Mouse (Mus musculus) lung, adult 2 months (tissue): ENCODE results near the gene Arid2. TPM values are rescaled to one million over a fixed set of nuclear protein-coding genes. Genes with fewer than 3 reads are reported as not detected.
"Not testable (repeated sequence)": the region's sequence is repeated elsewhere in the genome, so short reads cannot be mapped to it uniquely, and the experiment has no call there.

Experiments used
- DNase-seq: peaks from one replicate; pipeline ENCODE4 v3.0.0; 2022
- H3K4me1 ChIP-seq: fragments of 200-500 bp; 2 replicates; pipeline ENCODE4 v1.6.1; 2011; ENCODE audit warnings: low read length; ENCODE audit not compliant: control insufficient read depth, insufficient read depth
- H3K4me3 ChIP-seq: fragments of 200-500 bp; replicated peaks from 2 replicates; pipeline ENCODE3; 2011; ENCODE audit warnings: low read depth, mild to moderate bottlenecking, control low read depth, low read length; ENCODE audit errors: extremely low read depth
- CTCF ChIP-seq: fragments of 200-500 bp; IDR thresholded peaks from 2 replicates; pipeline ENCODE4 v1.5.1; 2011; ENCODE audit warnings: mild to moderate bottlenecking, low read length, control low read depth; ENCODE audit not compliant: insufficient read depth
- POLR2A ChIP-seq: fragments of 200-500 bp; IDR thresholded peaks from 2 replicates; pipeline ENCODE4 v1.6.1; 2011; ENCODE audit warnings: low read depth, mild to moderate bottlenecking, control low read depth, low read length, borderline replicate concordance; ENCODE audit errors: extremely low read depth
- WGBS: fragments of 180-500 bp; shearing (Covaris S2); methylation state at CpG from one replicate; pipeline ENCODE4 v1.1.7; 2018; 5-methylcytosine and 5-hydroxymethylcytosine counted together
- polyA plus RNA-seq: library from polyadenylated mRNA; depleted of rRNA; stranded (reverse); fragments of >200 nt; gene quantifications from 2 replicates; pipeline ENCODE4 v1.2.3, GENCODE M21; 2012; rRNA removed

The Arid2 gene
- 17.4 and 17.5 TPM in 2 replicates for polyA plus RNA-seq

- DNase-seq: peak; percentile 83
- peak within 1 kb of the TSS; percentile 92 for H3K4me3 ChIP-seq
- no peak for TF ChIP-seq CTCF
- peak; percentile 37; the same call in 1 of the 2 replicates for TF ChIP-seq POLR2A
- H3K4me1 ChIP-seq: peaks cover 14% of the 10 kb centered on the region
- WGBS: 1% methylated on average over 50 of the region's 67 CpGs
Observed at GRCm38 (mm10) chr15:96287369-96287975, at the start of gene Arid2. TSS of gene Arid2 (plus strand) at chr15:96287518.

- no peaks in the 10 kb centered on the region for H3K4me1 ChIP-seq
- 83% methylated on average over 4 of the region's 4 CpGs for whole genome bisulfite sequencing
- TF ChIP-seq POLR2A: no peak
Observed at GRCm38 (mm10) chr15:96238071-96238470, 49.2 kb upstream of the Arid2 start.

GRCm38 (mm10) chr15:96244171-96244570 is 43.1 kb upstream of the Arid2 start:
- WGBS: 87% methylated on average over 6 of the region's 6 CpGs

More at GRCm38 (mm10) chr15:96238071-96238470, 49.2 kb upstream of the Arid2 start:
- no peak for DNase-seq
- H3K4me3 ChIP-seq: no peak overlapping the region

DNA sequence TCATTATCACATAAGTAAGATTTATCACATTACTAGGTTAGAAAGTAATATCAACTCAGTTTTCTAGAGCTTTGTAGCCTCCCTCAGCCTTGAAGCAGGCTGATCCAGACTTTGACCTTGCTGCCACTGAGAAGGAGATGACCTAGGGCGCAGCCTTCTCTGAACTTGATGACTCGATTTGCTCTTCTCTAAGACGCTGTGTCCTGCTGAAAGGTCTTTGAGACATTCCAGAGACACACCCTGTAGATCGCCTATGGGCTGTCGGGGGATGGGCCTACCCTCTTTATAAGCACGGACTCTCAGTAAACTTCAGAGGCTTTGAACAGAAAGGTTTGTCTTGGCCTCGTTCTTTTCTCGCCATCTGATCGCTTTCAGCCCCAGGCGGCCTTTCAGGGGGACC is 42.6 kb upstream of the Arid2 start:
- H3K4me3 ChIP-seq, DNase-seq, H3K4me1 ChIP-seq: not testable (repeated sequence)
- WGBS: 73% methylated on average over 10 of the region's 10 CpGs

More at GRCm38 (mm10) chr15:96244171-96244570, 43.1 kb upstream of the Arid2 start:
- no peak for DNase-seq
- no peak for TF ChIP-seq POLR2A
- no peak for TF ChIP-seq CTCF
- no peaks in the 10 kb centered on the region for H3K4me1 ChIP-seq
- H3K4me3 ChIP-seq: no peak overlapping the region

- Histone ChIP-seq H3K4me3 (peak overlapping the region; percentile 13), H3K4me1 (peaks cover 2% of the 10 kb centered on the region; the same call in 1 of the 2 replicates)
- DNase-seq: no peak
- WGBS: 6% methylated on average over 7 of the region's 7 CpGs
- TF ChIP-seq CTCF: no peak
- no peak for TF ChIP-seq POLR2A
Observed at GRCm38 (mm10) chr15:96253827-96254226, 33.5 kb upstream of the Arid2 start.

DNA sequence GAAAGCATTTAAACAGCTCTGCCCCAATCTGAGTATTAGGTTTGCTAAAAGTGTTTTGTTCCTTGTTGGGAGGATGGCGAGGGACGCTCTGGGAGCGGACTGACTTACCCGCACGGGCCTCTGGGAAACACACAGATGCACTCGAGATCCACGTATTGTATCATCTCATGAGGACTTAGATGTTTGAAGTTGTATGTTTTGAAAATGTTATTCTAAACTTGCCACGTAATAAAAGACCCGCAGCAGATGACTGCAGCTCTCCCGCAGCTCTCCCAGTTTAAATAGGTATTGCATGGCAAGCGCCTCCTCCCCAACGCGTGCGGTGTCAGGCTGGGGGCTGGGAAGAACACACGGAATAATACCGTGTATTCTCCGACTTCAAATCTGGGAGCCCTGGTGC is 33.0 kb upstream of the Arid2 start:
- Histone ChIP-seq H3K4me1 (peaks cover 2% of the 10 kb centered on the region; the same call in 1 of the 2 replicates), H3K4me3 (peak overlapping the region; percentile 6)
- no peak for TF ChIP-seq CTCF
- TF ChIP-seq POLR2A: no peak
- WGBS: 2% methylated on average over 17 of the region's 17 CpGs
- DNase-seq: no peak

- Histone ChIP-seq H3K4me3 (no peak overlapping the region), H3K4me1 (peaks cover 2% of the 10 kb centered on the region; the same call in 1 of the 2 replicates)
- no peak for DNase-seq
- TF ChIP-seq CTCF (no peak), POLR2A (no peak)
- WGBS: 77% methylated on average over 5 of the region's 5 CpGs
Observed at GRCm38 (mm10) chr15:96257781-96258180, 29.5 kb upstream of the Arid2 start.

- WGBS: 98% methylated on average over 3 of the region's 3 CpGs
- no peak for TF ChIP-seq CTCF
- no peak for DNase-seq
- H3K4me1 ChIP-seq: no peaks in the 10 kb centered on the region
- no peak overlapping the region for H3K4me3 ChIP-seq
Observed at GRCm38 (mm10) chr15:96264614-96265013, 22.7 kb upstream of the Arid2 start.

GRCm38 (mm10) chr15:96267933-96268332 is 19.4 kb upstream of the Arid2 start:
- peaks cover 7% of the 10 kb centered on the region for H3K4me1 ChIP-seq
- TF ChIP-seq CTCF: no peak
- TF ChIP-seq POLR2A: no peak
- no peak for DNase-seq
- no peak overlapping the region for H3K4me3 ChIP-seq
- WGBS: 64% methylated on average over 9 of the region's 9 CpGs

DNA sequence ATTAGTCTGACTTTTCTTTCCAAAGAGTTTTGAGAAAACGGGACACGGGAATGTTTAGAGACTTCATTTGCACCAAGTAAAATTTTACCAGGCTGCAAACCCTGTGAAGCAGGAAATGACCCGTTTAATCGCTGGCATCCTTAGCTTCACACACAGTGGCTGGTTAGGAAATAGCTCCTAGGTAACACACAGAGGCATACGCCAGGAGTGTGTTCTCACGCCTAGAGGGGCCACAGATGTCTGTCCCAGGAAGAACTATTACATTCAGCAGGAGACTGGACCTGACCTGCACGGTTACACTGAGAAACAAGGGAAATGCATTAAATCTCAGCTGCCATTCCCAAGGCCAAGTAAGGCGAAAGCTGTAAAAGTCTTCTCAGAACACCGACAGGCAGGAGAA is 18.7 kb upstream of the Arid2 start:
- H3K4me3 ChIP-seq: no peak overlapping the region
- peaks cover 7% of the 10 kb centered on the region for H3K4me1 ChIP-seq
- TF ChIP-seq POLR2A: no peak
- TF ChIP-seq CTCF: no peak
- DNase-seq: no peak
- WGBS: 84% methylated on average over 9 of the region's 9 CpGs
